ENCODE assay signal across 12 mouse cellular contexts in genomic region chr6:128099190-128099589, GRCm38 (mm10). TPM values are rescaled to one million over a fixed set of nuclear protein-coding genes. Genes with fewer than 3 reads are reported as not detected.
DNase-seq lines count a peak whose midpoint lies in the region; ATAC-seq lines count a peak whose summit lies in the region.
"Had no signal": no experiment of that assay in that cellular context is flagged by ENCODE, and none has a peak within 500 bp of the region (broad histone marks: within the 10 kb centered on the region; RNA-seq: fewer than 3 reads in every experiment).

No protein-coding gene starts in this region.

- peak; percentile 28 for DNase-seq in cerebellum, adult 9-11 months
- no peak for DNase-seq in hindbrain, embryonic 11.5 days (ENCODE audit: low spot score)
- peak; percentile 45 for DNase-seq in midbrain, embryonic 14.5 days
- DNase-seq in urinary bladder, postnatal 25 days (ENCODE audit: low spot score) = no peak
- DNase-seq: adrenal gland, postnatal 14 days; cerebellum, adult 9-10 months had no signal

- no peak overlapping the region for H3K4me2 ChIP-seq in hindbrain, embryonic 13.5 days
- H3K4me2 ChIP-seq in hindbrain, embryonic 11.5 days (replicated peaks; ENCODE audit: low read depth, low read length) = no peak overlapping the region
- H3K4me2 ChIP-seq in midbrain, embryonic 14.5 days (ENCODE audit: low read length) = no peak overlapping the region
- no peak overlapping the region for H3K4me2 ChIP-seq in midbrain, embryonic 13.5 days (replicated peaks)
- no peak overlapping the region for H3K4me2 ChIP-seq in stomach, embryonic 14.5 days (replicated peaks; ENCODE audit: low read depth, low read length)
- H3K4me2 ChIP-seq: neural tube, embryonic 12.5 days had no signal

- H3K36me3 ChIP-seq in hindbrain, embryonic 13.5 days = no peaks in the 10 kb centered on the region
- no peaks in the 10 kb centered on the region for H3K36me3 ChIP-seq in hindbrain, embryonic 11.5 days (ENCODE audit: control insufficient read depth, insufficient read depth, low read length)
- H3K36me3 ChIP-seq in midbrain, embryonic 14.5 days (ENCODE audit: control insufficient read depth, insufficient read depth, low read length) = no peaks in the 10 kb centered on the region
- no peaks in the 10 kb centered on the region for H3K36me3 ChIP-seq in midbrain, embryonic 13.5 days
- no peaks in the 10 kb centered on the region for H3K36me3 ChIP-seq in stomach, embryonic 14.5 days (ENCODE audit: control insufficient read depth, insufficient read depth, low read length)
- H3K36me3 ChIP-seq: neural tube, embryonic 12.5 days had no signal

- ATAC-seq in cerebellum, adult (ENCODE audit: insufficient number of reproducible peaks, low FRiP score, low TSS enrichment) = no peak
- ATAC-seq in hindbrain, embryonic 13.5 days (ENCODE audit: low FRiP score) = no peak
- ATAC-seq in hindbrain, embryonic 11.5 days (ENCODE audit: low FRiP score) = no peak
- ATAC-seq in midbrain, embryonic 14.5 days (ENCODE audit: low FRiP score, low TSS enrichment) = no peak
- ATAC-seq in midbrain, embryonic 13.5 days = no peak
- peak; percentile 30; the same call in 1 of the 2 replicates for ATAC-seq in stomach, embryonic 14.5 days (ENCODE audit: insufficient number of reproducible peaks, insufficient read depth, low FRiP score, low read depth)

- peaks cover 22% of the 10 kb centered on the region for H3K4me1 ChIP-seq in hindbrain, embryonic 13.5 days (replicated peaks)
- H3K4me1 ChIP-seq in hindbrain, embryonic 11.5 days (replicated peaks; ENCODE audit: control insufficient read depth, insufficient read depth, low read length) = no peaks in the 10 kb centered on the region
- peaks cover 9% of the 10 kb centered on the region for H3K4me1 ChIP-seq in midbrain, embryonic 14.5 days (ENCODE audit: control insufficient read depth, insufficient read depth, low read length)
- H3K4me1 ChIP-seq in midbrain, embryonic 13.5 days (replicated peaks) = peaks cover 18% of the 10 kb centered on the region
- peaks cover 16% of the 10 kb centered on the region for H3K4me1 ChIP-seq in stomach, embryonic 14.5 days (ENCODE audit: control insufficient read depth, insufficient read depth, low read length)
- H3K4me1 ChIP-seq: neural tube, embryonic 12.5 days had no signal

- no peaks in the 10 kb centered on the region for H3K27me3 ChIP-seq in hindbrain, embryonic 13.5 days
- H3K27me3 ChIP-seq in hindbrain, embryonic 11.5 days (ENCODE audit: control insufficient read depth, insufficient read depth, low read length) = no peaks in the 10 kb centered on the region
- H3K27me3 ChIP-seq in midbrain, embryonic 14.5 days (ENCODE audit: control insufficient read depth, insufficient read depth, low read length) = no peaks in the 10 kb centered on the region
- H3K27me3 ChIP-seq in midbrain, embryonic 13.5 days = no peaks in the 10 kb centered on the region
- H3K27me3 ChIP-seq in stomach, embryonic 14.5 days (ENCODE audit: control insufficient read depth, insufficient read depth, low read length) = no peaks in the 10 kb centered on the region
- H3K27me3 ChIP-seq: neural tube, embryonic 12.5 days had no signal

- no peak overlapping the region for H3K4me3 ChIP-seq in hindbrain, embryonic 13.5 days
- H3K4me3 ChIP-seq in hindbrain, embryonic 11.5 days (ENCODE audit: low read depth, low read length) = no peak overlapping the region
- no peak overlapping the region for H3K4me3 ChIP-seq in midbrain, embryonic 14.5 days (replicated peaks; ENCODE audit: low read depth, low read length)
- no peak overlapping the region for H3K4me3 ChIP-seq in midbrain, embryonic 13.5 days (replicated peaks)
- no peak overlapping the region for H3K4me3 ChIP-seq in stomach, embryonic 14.5 days (ENCODE audit: low read depth, low read length)
- H3K4me3 ChIP-seq: megakaryocyte, embryonic 14.5 days; neural tube, embryonic 12.5 days had no signal

- H3K9me3 ChIP-seq in hindbrain, embryonic 13.5 days = no peaks in the 10 kb centered on the region
- H3K9me3 ChIP-seq in hindbrain, embryonic 11.5 days (ENCODE audit: control insufficient read depth, low read length) = no peaks in the 10 kb centered on the region
- H3K9me3 ChIP-seq in midbrain, embryonic 14.5 days (ENCODE audit: control insufficient read depth, low read length) = no peaks in the 10 kb centered on the region
- no peaks in the 10 kb centered on the region for H3K9me3 ChIP-seq in midbrain, embryonic 13.5 days
- H3K9me3 ChIP-seq in stomach, embryonic 14.5 days (ENCODE audit: control insufficient read depth, low read depth, low read length) = no peaks in the 10 kb centered on the region
- H3K9me3 ChIP-seq: megakaryocyte, embryonic 14.5 days; neural tube, embryonic 12.5 days had no signal

- peak overlapping the region; percentile 9; the same call in 1 of the 2 replicates for H3K27ac ChIP-seq in hindbrain, embryonic 13.5 days
- no peak overlapping the region for H3K27ac ChIP-seq in hindbrain, embryonic 11.5 days (ENCODE audit: low read depth, low read length)
- H3K27ac ChIP-seq in midbrain, embryonic 14.5 days (replicated peaks; ENCODE audit: low read depth, low read length) = no peak overlapping the region
- H3K27ac ChIP-seq in midbrain, embryonic 13.5 days = no peak overlapping the region
- peak overlapping the region; percentile 67; the same call in 1 of the 2 replicates for H3K27ac ChIP-seq in stomach, embryonic 14.5 days (ENCODE audit: low read length)
- H3K27ac ChIP-seq: neural tube, embryonic 12.5 days had no signal

- 70% methylated on average over 9 of the region's 9 CpGs for WGBS in hindbrain, embryonic 13.5 days
- WGBS in hindbrain, embryonic 11.5 days = 75% methylated on average over 9 of the region's 9 CpGs
- 74% methylated on average over 9 of the region's 9 CpGs for WGBS in midbrain, embryonic 14.5 days
- 74% methylated on average over 9 of the region's 9 CpGs for WGBS in midbrain, embryonic 13.5 days
- 38% methylated on average over 9 of the region's 9 CpGs for WGBS in stomach, embryonic 14.5 days

- no peak overlapping the region for H3K9ac ChIP-seq in hindbrain, embryonic 13.5 days
- no peak overlapping the region for H3K9ac ChIP-seq in hindbrain, embryonic 11.5 days (ENCODE audit: low read depth, low read length)
- H3K9ac ChIP-seq in midbrain, embryonic 14.5 days (replicated peaks; ENCODE audit: low read length) = no peak overlapping the region
- H3K9ac ChIP-seq in midbrain, embryonic 13.5 days (replicated peaks) = no peak overlapping the region
- no peak overlapping the region for H3K9ac ChIP-seq in stomach, embryonic 14.5 days (replicated peaks; ENCODE audit: low read depth, low read length)
- H3K9ac ChIP-seq: neural tube, embryonic 12.5 days had no signal

RNA-seq across cellular contexts. Expression of gene Tspan9, which starts 44.2 kb away (rescaled TPM):
- polyA plus RNA-seq in hindbrain, embryonic 13.5 days (2015; fragmentation: Nextera tagmentation; extraction: Ambion mirVana) = 32.7 and 35.8 TPM in 2 replicates
- 46.2 and 48.9 TPM in 2 replicates for polyA plus RNA-seq in hindbrain, embryonic 11.5 days (2014; fragmentation: Nextera tagmentation; extraction: Ambion mirVana)
- 31.1 and 31.3 TPM in 2 replicates for polyA plus RNA-seq in midbrain, embryonic 14.5 days (2014; fragmentation: Nextera tagmentation; extraction: Ambion mirVana)
- 24.0 and 29.3 TPM in 2 replicates for polyA plus RNA-seq in midbrain, embryonic 13.5 days (2015; fragmentation: Nextera tagmentation; extraction: Ambion mirVana)
- polyA plus RNA-seq in stomach, embryonic 14.5 days (2014; fragmentation: Nextera tagmentation; extraction: Ambion mirVana) = 124 and 139 TPM in 2 replicates

Comparison
In these comparisons a context has a peak if more than half of its experiments do, and no peak if none do; other contexts are left out.
1. H3K27ac ChIP-seq: peak in hindbrain, embryonic 13.5 days (single experiment) and stomach, embryonic 14.5 days (single experiment); none in hindbrain, embryonic 11.5 days (single experiment), midbrain, embryonic 14.5 days (single experiment) and midbrain, embryonic 13.5 days (single experiment).
2. DNase-seq: peak in cerebellum, adult 9-11 months (single experiment) and midbrain, embryonic 14.5 days (single experiment); none in hindbrain, embryonic 11.5 days (single experiment) and urinary bladder, postnatal 25 days (single experiment).